Mouse (Mus musculus) C2C12 (cell line): ENCODE measurements around the gene Map3k3. TPM values are rescaled to one million over a fixed set of nuclear protein-coding genes. Genes with fewer than 3 reads are reported as not detected.
A peak's percentile ranks its signal among the peaks of the same experiment; 100 is the strongest.

Experiments used
- H3K27me3 ChIP-seq: one replicate; pipeline ENCODE4 v1.6.1; 2011; ENCODE audit not compliant: control insufficient read depth, insufficient read depth, insufficient read length
- H3K36me3 ChIP-seq: one replicate; pipeline ENCODE4 v1.6.1; 2011; ENCODE audit not compliant: control insufficient read depth, insufficient read depth
- H3K4me3 ChIP-seq: one replicate; pipeline ENCODE4 v1.5.1; 2011; ENCODE audit warnings: mild to moderate bottlenecking, control low read depth; ENCODE audit not compliant: poor library complexity, insufficient read depth, severe bottlenecking
- H3K79me2 ChIP-seq: one replicate; pipeline ENCODE4 v1.6.1; 2011; ENCODE audit not compliant: control insufficient read depth, insufficient read depth
- H3K79me3 ChIP-seq: one replicate; pipeline ENCODE4 v1.6.1; 2011; ENCODE audit warnings: low read depth, control low read depth
- H3ac ChIP-seq: one replicate; pipeline ENCODE3; 2011; ENCODE audit warnings: low read depth; ENCODE audit not compliant: control insufficient read depth, insufficient read length
- CEBPB ChIP-seq: IDR thresholded peaks from one replicate; pipeline ENCODE4 v1.6.1; 2011; ENCODE audit warnings: low read depth, mild to moderate bottlenecking, control low read depth, moderate library complexity
- CTCF ChIP-seq: IDR thresholded peaks from one replicate; pipeline ENCODE4 v1.5.1; 2011; ENCODE audit not compliant: control insufficient read depth, insufficient read depth, insufficient read length
- FOSL1 ChIP-seq: IDR thresholded peaks from one replicate; pipeline ENCODE4 v1.8.0; 2011; ENCODE audit warnings: mild to moderate bottlenecking, low read length; ENCODE audit not compliant: poor library complexity, insufficient read depth, severe bottlenecking
- MAX ChIP-seq: IDR thresholded peaks from one replicate; pipeline ENCODE4 v1.6.1; 2011; ENCODE audit warnings: mild to moderate bottlenecking, control low read depth
- MYOD1 ChIP-seq: IDR thresholded peaks from one replicate; pipeline ENCODE4 v1.6.1; 2011; ENCODE audit warnings: low read depth; ENCODE audit not compliant: control insufficient read depth, insufficient read length
- MYOG ChIP-seq: IDR thresholded peaks from one replicate; pipeline ENCODE4 v1.6.1; 2011; ENCODE audit not compliant: control insufficient read depth, insufficient read length; ENCODE audit errors: extremely low read depth
- USF1 ChIP-seq: IDR thresholded peaks from one replicate; pipeline ENCODE4 v1.6.1; 2011; ENCODE audit warnings: low read depth, mild to moderate bottlenecking, control low read depth, moderate library complexity
- long read RNA-seq, 2 experiments: library from polyadenylated mRNA; unstranded; transcript quantifications; one replicate each; pipeline ENCODE4 v2.0.0; 2019 to 2020
- polyA plus RNA-seq: library from polyadenylated mRNA; unstranded; fragments of >200 nt; fragmentation: generic; extraction: Trizol; gene quantifications from one replicate; pipeline ENCODE4 v1.2.1, GENCODE M21; 2012; ENCODE audit warnings: missing spikeins

Gene Map3k3
- 23.1 TPM for polyA plus RNA-seq
- long read RNA-seq, experiment 1, partial matches to known transcripts, result 0 of 2 reads
- long read RNA-seq, experiment 1, other reads (novel, unspliced or antisense), result 2 of 2 reads
- long read RNA-seq, experiment 2, partial matches to known transcripts, result 5 of 10 reads
- long read RNA-seq, experiment 2, other reads (novel, unspliced or antisense), result 4 of 10 reads

GRCm38 (mm10) chr11:106083708-106084701 lies at the start of gene Map3k3:
Map3k3 (plus strand) TSS chr11:106084613.
- H3K27me3 ChIP-seq, result no peaks in the 10 kb centered on the region
- H3K36me3 ChIP-seq, result no peaks in the 10 kb centered on the region
- H3K79me2 ChIP-seq, result peaks cover 42% of the 10 kb centered on the region
- TF ChIP-seq CTCF (peak; percentile 85), MYOG (no peak), MYOD1 (no peak)
- H3K79me3 ChIP-seq, result peaks cover 38% of the 10 kb centered on the region
- H3K4me3 ChIP-seq, result peak within 1 kb of the TSS; percentile 87
- peak within 1 kb of the TSS; percentile 84 for H3ac ChIP-seq

GRCm38 (mm10) chr11:106034986-106035385 lies 49.4 kb upstream of the Map3k3 start:
- Histone ChIP-seq H3K27me3 (no peaks in the 10 kb centered on the region), H3K4me3 (no peak overlapping the region), H3K79me2 (peaks cover 33% of the 10 kb centered on the region), H3K36me3 (no peaks in the 10 kb centered on the region), H3K79me3 (peaks cover 30% of the 10 kb centered on the region), H3ac (no peak overlapping the region)
- no peak for TF ChIP-seq MYOD1
- TF ChIP-seq FOSL1, result no peak
- no peak for TF ChIP-seq MYOG
- no peak for TF ChIP-seq USF1
- no peak for TF ChIP-seq MAX
- no peak for TF ChIP-seq CTCF
- TF ChIP-seq CEBPB, result no peak

GRCm38 (mm10) chr11:106036548-106037417 lies 47.6 kb upstream of the Map3k3 start, which contains the start of gene Dcaf7:
Dcaf7 (plus strand) TSS chr11:106036872.
- no peaks in the 10 kb centered on the region for H3K36me3 ChIP-seq
- peak within 1 kb of the TSS; percentile 98 for H3K4me3 ChIP-seq
- no peaks in the 10 kb centered on the region for H3K27me3 ChIP-seq
- H3K79me3 ChIP-seq, result peaks cover 46% of the 10 kb centered on the region
- H3K79me2 ChIP-seq, result peaks cover 51% of the 10 kb centered on the region
- no peak for TF ChIP-seq MYOD1
- TF ChIP-seq FOSL1, result no peak
- TF ChIP-seq MYOG, result no peak
- peak; percentile 40 for TF ChIP-seq MAX
- peak; percentile 62 for TF ChIP-seq USF1
- peak within 1 kb of the TSS; percentile 84 for H3ac ChIP-seq

GRCm38 (mm10) chr11:106037418-106037751 lies 47.0 kb upstream of the Map3k3 start:
- Histone ChIP-seq H3K79me2 (peaks cover 57% of the 10 kb centered on the region), H3K36me3 (no peaks in the 10 kb centered on the region), H3K79me3 (peaks cover 51% of the 10 kb centered on the region), H3K4me3 (peak overlapping the region; percentile 98), H3K27me3 (no peaks in the 10 kb centered on the region), H3ac (peak overlapping the region; percentile 84)
- TF ChIP-seq CTCF (no peak), USF1 (no peak), CEBPB (no peak), MAX (no peak), MYOG (no peak), FOSL1 (no peak), MYOD1 (no peak)

GRCm38 (mm10) chr11:106044349-106044748 lies 40.1 kb upstream of the Map3k3 start:
- TF ChIP-seq MAX (no peak), CTCF (no peak), CEBPB (no peak), MYOG (no peak), FOSL1 (no peak), USF1 (no peak), MYOD1 (no peak)
- no peak overlapping the region for H3ac ChIP-seq
- no peak overlapping the region for H3K4me3 ChIP-seq
- H3K79me2 ChIP-seq, result peaks cover 78% of the 10 kb centered on the region
- H3K27me3 ChIP-seq, result no peaks in the 10 kb centered on the region
- peaks cover 52% of the 10 kb centered on the region for H3K79me3 ChIP-seq
- peaks cover 18% of the 10 kb centered on the region for H3K36me3 ChIP-seq
